Mouse (Mus musculus) heart, postnatal 0 days (tissue): ENCODE results near the gene Xpnpep1. TPM values are rescaled to one million over a fixed set of nuclear protein-coding genes. Genes with fewer than 3 reads are reported as not detected.
A peak's percentile ranks its signal among the peaks of the same experiment; 100 is the strongest.

ENCODE experiments used
- ATAC-seq: fragments of 200-750 bp; cut with Nextera tagmentation; 2 replicates; pipeline ENCODE4 v1.8.0; 2017; ENCODE audit warnings: low read depth, moderate number of reproducible peaks, moderate library complexity; ENCODE audit not compliant: insufficient read depth
- DNase-seq: peaks from one replicate; pipeline ENCODE4 v3.0.0-alpha.2; 2016; ENCODE audit warnings: low spot score
- H3K27ac ChIP-seq: fragments of 300-500 bp; sonication (generic); 2 replicates; pipeline ENCODE4 v1.5.1; 2014; ENCODE audit warnings: low read depth, mild to moderate bottlenecking
- H3K27me3 ChIP-seq: fragments of 300-500 bp; sonication (generic); 2 replicates; pipeline ENCODE4 v1.6.1; 2014; ENCODE audit warnings: low read length, mixed read lengths; ENCODE audit not compliant: control insufficient read depth, insufficient read depth
- H3K36me3 ChIP-seq: fragments of 300-500 bp; sonication (generic); replicated peaks from 2 replicates; pipeline ENCODE4 v1.6.1; 2014; ENCODE audit warnings: low read length, mixed read lengths; ENCODE audit not compliant: control insufficient read depth, insufficient read depth
- H3K4me1 ChIP-seq: fragments of 300-500 bp; sonication (generic); 2 replicates; pipeline ENCODE4 v1.6.1; 2014; ENCODE audit warnings: antibody characterized with exemption; ENCODE audit not compliant: control insufficient read depth, insufficient read depth
- H3K4me2 ChIP-seq: fragments of 300-500 bp; sonication (generic); 2 replicates; pipeline ENCODE4 v1.6.1; 2014; ENCODE audit warnings: low read depth, mild to moderate bottlenecking, low read length, moderate library complexity
- H3K4me3 ChIP-seq: fragments of 300-500 bp; sonication (generic); 2 replicates; pipeline ENCODE4 v1.5.1; 2014; ENCODE audit warnings: low read depth, low read length
- H3K9ac ChIP-seq: fragments of 300-500 bp; sonication (generic); replicated peaks from 2 replicates; pipeline ENCODE4 v1.6.1; 2014; ENCODE audit warnings: low read depth, low read length, mixed read lengths
- H3K9me3 ChIP-seq: fragments of 300-500 bp; sonication (generic); replicated peaks from 2 replicates; pipeline ENCODE4 v1.6.1; 2016; ENCODE audit warnings: low read length; ENCODE audit not compliant: control insufficient read depth
- CTCF ChIP-seq: IDR thresholded peaks from 2 replicates; pipeline ENCODE4 v1.5.1; 2016; ENCODE audit warnings: antibody characterized with exemption, control low read depth, low read depth
- EP300 ChIP-seq: IDR thresholded peaks from 2 replicates; pipeline ENCODE4 v1.6.1; 2016; ENCODE audit warnings: antibody characterized with exemption, low read depth
- WGBS: fragments of 180-500 bp; shearing (Covaris S2); extraction: QIAGEN DNeasy Blood & Tissue Kit; methylation state at CpG from one replicate; pipeline ENCODE4 v1.1.7; 2014; 5-methylcytosine and 5-hydroxymethylcytosine counted together
- polyA plus RNA-seq: library from polyadenylated mRNA; unstranded; fragments of >200 nt; fragmentation: Nextera tagmentation; extraction: Ambion mirVana; gene quantifications from 2 replicates; pipeline ENCODE4 v1.2.1, GENCODE M21; 2015
- total RNA-seq: library from RNA; depleted of rRNA; stranded (reverse); fragments of >200 nt; gene quantifications from 2 replicates; pipeline ENCODE4 v1.2.3, GENCODE M21; 2014; ENCODE audit warnings: low replicate concordance

Gene Xpnpep1
- total and polyA plus RNA-seq, 2 experiments from 2014 or later, result 107 to 119 TPM

GRCm38 (mm10) chr19:53072406-53072805, 32.4 kb upstream of the Xpnpep1 start:
- no peak overlapping the region for H3K27ac ChIP-seq
- H3K9me3 ChIP-seq, result no peaks in the 10 kb centered on the region
- H3K4me2 ChIP-seq, result no peak overlapping the region
- WGBS, result 75% methylated on average over 5 of the region's 5 CpGs
- no peak overlapping the region for H3K9ac ChIP-seq
- TF ChIP-seq CTCF, result no peak
- no peak for TF ChIP-seq EP300
- H3K4me3 ChIP-seq, result no peak overlapping the region
- ATAC-seq, result no peak
- no peak for DNase-seq
- no peaks in the 10 kb centered on the region for H3K27me3 ChIP-seq
- no peaks in the 10 kb centered on the region for H3K36me3 ChIP-seq
- peaks cover 26% of the 10 kb centered on the region for H3K4me1 ChIP-seq

GRCm38 (mm10) chr19:53071651-53072050, 31.6 kb upstream of the Xpnpep1 start:
- DNase-seq (no peak), ATAC-seq (no peak)
- Histone ChIP-seq H3K27ac (peak overlapping the region; percentile 9; the same call in 1 of the 2 replicates), H3K36me3 (no peaks in the 10 kb centered on the region), H3K9ac (no peak overlapping the region), H3K4me2 (no peak overlapping the region), H3K27me3 (no peaks in the 10 kb centered on the region), H3K4me3 (no peak overlapping the region), H3K4me1 (peaks cover 25% of the 10 kb centered on the region), H3K9me3 (no peaks in the 10 kb centered on the region)
- TF ChIP-seq CTCF, result no peak
- TF ChIP-seq EP300, result no peak
- 35% methylated on average over 5 of the region's 5 CpGs for WGBS

- Histone ChIP-seq H3K36me3 (no peaks in the 10 kb centered on the region), H3K4me3 (no peak overlapping the region), H3K27me3 (no peaks in the 10 kb centered on the region), H3K4me2 (no peak overlapping the region), H3K9me3 (no peaks in the 10 kb centered on the region), H3K27ac (peak overlapping the region; percentile 9), H3K9ac (no peak overlapping the region), H3K4me1 (peaks cover 25% of the 10 kb centered on the region)
- TF ChIP-seq EP300, result no peak
- TF ChIP-seq CTCF, result no peak
- 12% methylated on average over 4 of the region's 4 CpGs for WGBS
- peak; percentile 39; the same call in 1 of the 2 replicates for ATAC-seq
- DNase-seq, result peak; percentile 34
Measured at GRCm38 (mm10) chr19:53070870-53071269, 30.9 kb upstream of the Xpnpep1 start.

DNA sequence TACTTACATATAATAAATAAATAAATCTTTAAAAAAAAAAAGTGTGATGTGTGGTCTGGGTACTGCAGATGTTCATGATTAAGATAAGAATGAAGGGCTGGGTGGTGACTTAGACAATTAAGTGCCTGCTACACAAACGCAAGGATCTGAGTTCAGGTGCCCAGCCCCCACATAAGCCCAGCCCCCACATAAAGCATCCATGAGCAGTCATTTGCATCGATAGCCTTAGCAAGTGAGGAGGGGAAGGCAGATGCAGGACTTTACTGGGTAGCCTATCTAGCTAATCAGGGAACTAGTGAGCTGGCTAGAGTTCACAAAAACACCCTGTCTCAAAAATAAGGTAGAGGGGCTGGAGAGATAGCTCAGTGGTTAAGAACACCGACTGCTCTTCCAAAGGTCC, 29.4 kb upstream of the Xpnpep1 start:
- TF ChIP-seq CTCF (no peak), EP300 (no peak)
- no peaks in the 10 kb centered on the region for H3K36me3 ChIP-seq
- no peaks in the 10 kb centered on the region for H3K27me3 ChIP-seq
- no peak overlapping the region for H3K4me2 ChIP-seq
- no peak for ATAC-seq
- H3K4me3 ChIP-seq, result no peak overlapping the region
- no peak overlapping the region for H3K27ac ChIP-seq
- H3K4me1 ChIP-seq, result peaks cover 22% of the 10 kb centered on the region
- no peak for DNase-seq
- H3K9ac ChIP-seq, result no peak overlapping the region
- WGBS, result 81% methylated on average over 3 of the region's 3 CpGs
- H3K9me3 ChIP-seq, result no peaks in the 10 kb centered on the region

- H3K36me3 ChIP-seq, result no peaks in the 10 kb centered on the region
- peak overlapping the region; percentile 21 for H3K4me2 ChIP-seq
- H3K9me3 ChIP-seq, result no peaks in the 10 kb centered on the region
- H3K4me1 ChIP-seq, result peaks cover 18% of the 10 kb centered on the region
- no peak for TF ChIP-seq CTCF
- no peak for TF ChIP-seq EP300
- no peak overlapping the region for H3K9ac ChIP-seq
- DNase-seq (peak; percentile 62), ATAC-seq (peak; percentile 65)
- H3K27me3 ChIP-seq, result no peaks in the 10 kb centered on the region
- WGBS, result 47% methylated on average over 10 of the region's 10 CpGs
- H3K4me3 ChIP-seq, result no peak overlapping the region
- H3K27ac ChIP-seq, result peak overlapping the region; percentile 36; the same call in 1 of the 2 replicates
Measured at GRCm38 (mm10) chr19:53066934-53067333, 26.9 kb upstream of the Xpnpep1 start.

GRCm38 (mm10) chr19:53066531-53066930, 26.5 kb upstream of the Xpnpep1 start:
- ATAC-seq (peak; percentile 37), DNase-seq (peak; percentile 13)
- no peaks in the 10 kb centered on the region for H3K36me3 ChIP-seq
- peak overlapping the region; percentile 36; the same call in 1 of the 2 replicates for H3K27ac ChIP-seq
- 46% methylated on average over 9 of the region's 9 CpGs for WGBS
- H3K9ac ChIP-seq, result no peak overlapping the region
- H3K4me2 ChIP-seq, result peak overlapping the region; percentile 21
- TF ChIP-seq EP300, result no peak
- TF ChIP-seq CTCF, result no peak
- H3K4me3 ChIP-seq, result no peak overlapping the region
- no peaks in the 10 kb centered on the region for H3K27me3 ChIP-seq
- no peaks in the 10 kb centered on the region for H3K9me3 ChIP-seq
- H3K4me1 ChIP-seq, result peaks cover 14% of the 10 kb centered on the region; the same call in 1 of the 2 replicates
